Mouse (Mus musculus): Measurements from ENCODE around the gene Wdr70.

DNA sequence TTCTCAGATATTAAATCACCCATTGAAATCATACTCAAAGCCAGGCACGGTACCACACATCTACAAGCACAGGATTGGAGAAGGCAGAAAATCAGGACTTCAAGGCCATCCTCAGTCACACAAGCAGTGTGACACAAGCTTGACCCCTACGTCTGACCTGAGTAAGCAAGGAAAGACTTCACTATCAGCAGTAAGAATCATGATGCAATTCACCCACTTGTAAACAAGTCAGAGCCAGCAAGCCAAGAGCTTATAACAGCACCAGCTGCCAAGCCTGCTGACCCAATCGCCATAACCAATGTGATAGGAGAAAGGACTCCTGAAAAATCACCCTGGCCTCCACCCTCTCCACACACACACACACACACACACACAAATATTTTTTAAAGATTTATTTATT, 10.3 kb downstream of the Wdr70 start:
- no peak for TF ChIP-seq CTCF (conservative IDR thresholded peaks at IDR 0.05; ENCODE audit: low read length)
- TF ChIP-seq POU5F1 (IDR thresholded peaks at IDR 0.05; ENCODE audit: borderline replicate concordance, low read length), result no peak

Data from E14TG2a.4 (cell line).